25 mouse cellular contexts compared by ENCODE assay signal in genomic region chr2:159014553-159014952, GRCm38 (mm10).
A peak's percentile ranks its signal among the peaks of the same experiment; 100 is the strongest.
DNase-seq lines count a peak whose midpoint lies in the region; ATAC-seq and TF ChIP-seq lines count a peak whose summit lies in the region.
"Had no signal": no experiment of that assay in that cellular context is flagged by ENCODE, and none has a peak within 500 bp of the region (broad histone marks: within the 10 kb centered on the region; RNA-seq: fewer than 3 reads in every experiment).

No protein-coding gene starts in this region.

- peak overlapping the region; percentile 37; the same call in 1 of the 2 replicates for H3K27ac ChIP-seq in midbrain, embryonic 14.5 days (replicated peaks; ENCODE audit: low read depth, low read length)
- H3K27ac ChIP-seq in midbrain, embryonic 11.5 days (ENCODE audit: low read depth, low read length): no peak overlapping the region
- no peak overlapping the region for H3K27ac ChIP-seq in hindbrain, postnatal 0 days
- no peak overlapping the region for H3K27ac ChIP-seq in neural tube, embryonic 15.5 days (replicated peaks)
- H3K27ac ChIP-seq: embryonic facial prominence, embryonic 15.5 days; forebrain, embryonic 10.5 days; gastrocnemius, adult 2 months; heart, embryonic 13.5 days had no signal

- no peak for TF ChIP-seq CTCF in hindbrain, postnatal 0 days (IDR thresholded peaks at IDR 0.05; ENCODE audit: low read depth)

- H3K4me2 ChIP-seq in midbrain, embryonic 14.5 days (ENCODE audit: low read length): peak overlapping the region; percentile 15; the same call in 1 of the 2 replicates
- no peak overlapping the region for H3K4me2 ChIP-seq in midbrain, embryonic 11.5 days
- H3K4me2 ChIP-seq in hindbrain, postnatal 0 days (ENCODE audit: low read depth, low read length): no peak overlapping the region
- H3K4me2 ChIP-seq in neural tube, embryonic 15.5 days: peak overlapping the region; percentile 9
- H3K4me2 ChIP-seq: embryonic facial prominence, embryonic 15.5 days; heart, embryonic 13.5 days had no signal

- H3K27me3 ChIP-seq in midbrain, embryonic 14.5 days (ENCODE audit: control insufficient read depth, insufficient read depth, low read length): no peaks in the 10 kb centered on the region
- H3K27me3 ChIP-seq in midbrain, embryonic 11.5 days (ENCODE audit: control insufficient read depth, insufficient read depth, low read length): no peaks in the 10 kb centered on the region
- no peaks in the 10 kb centered on the region; the same call in 1 of the 2 replicates for H3K27me3 ChIP-seq in hindbrain, postnatal 0 days (ENCODE audit: insufficient read depth, low read length)
- no peaks in the 10 kb centered on the region for H3K27me3 ChIP-seq in neural tube, embryonic 15.5 days (replicated peaks)
- H3K27me3 ChIP-seq: embryonic facial prominence, embryonic 15.5 days; heart, embryonic 13.5 days had no signal

- DNase-seq in heart, adult 11 months: peak; percentile 68
- DNase-seq in heart, postnatal 14 days: no peak
- peak; percentile 56 for DNase-seq in midbrain, embryonic 14.5 days
- DNase-seq in midbrain, embryonic 11.5 days (ENCODE audit: low spot score, missing footprints): no peak
- DNase-seq in hindbrain, postnatal 0 days (ENCODE audit: low spot score): peak; percentile 12
- no peak for DNase-seq in T-cell, adult 2 months (ENCODE audit: low spot score)
- no peak for DNase-seq in left cerebral cortex, postnatal 14 days (ENCODE audit: low spot score in 2 of 2)
- DNase-seq: adrenal gland, postnatal 25 days; B cell, adult 2 months; cerebellum, adult 11 months; cerebellum, adult 8-10 months; cerebellum, postnatal 14 days; embryo, embryonic 11 days; gastrocnemius, adult 2 months; gastrocnemius, postnatal 25 days; heart, postnatal 4 days had no signal

- H3K36me3 ChIP-seq in midbrain, embryonic 14.5 days (ENCODE audit: control insufficient read depth, insufficient read depth, low read length): no peaks in the 10 kb centered on the region
- no peaks in the 10 kb centered on the region for H3K36me3 ChIP-seq in midbrain, embryonic 11.5 days (ENCODE audit: control insufficient read depth, insufficient read depth, low read length)
- no peaks in the 10 kb centered on the region for H3K36me3 ChIP-seq in hindbrain, postnatal 0 days (ENCODE audit: insufficient read depth, low read length)
- H3K36me3 ChIP-seq in neural tube, embryonic 15.5 days: no peaks in the 10 kb centered on the region
- H3K36me3 ChIP-seq: embryonic facial prominence, embryonic 15.5 days; forebrain, embryonic 10.5 days; G1E; heart, embryonic 13.5 days had no signal

- 38% methylated on average over 8 of the region's 8 CpGs for WGBS in midbrain, embryonic 14.5 days
- 80% methylated on average over 8 of the region's 8 CpGs for WGBS in midbrain, embryonic 11.5 days
- 62% methylated on average over 8 of the region's 8 CpGs for WGBS in hindbrain, postnatal 0 days
- WGBS in neural tube, embryonic 15.5 days: 46% methylated on average over 8 of the region's 8 CpGs

- H3K4me3 ChIP-seq in midbrain, embryonic 14.5 days (replicated peaks; ENCODE audit: low read depth, low read length): no peak overlapping the region
- no peak overlapping the region for H3K4me3 ChIP-seq in midbrain, embryonic 11.5 days (ENCODE audit: low read depth, low read length)
- no peak overlapping the region for H3K4me3 ChIP-seq in hindbrain, postnatal 0 days (ENCODE audit: low read length)
- H3K4me3 ChIP-seq in neural tube, embryonic 15.5 days (replicated peaks): no peak overlapping the region
- H3K4me3 ChIP-seq: embryonic facial prominence, embryonic 15.5 days; erythroblast, embryonic 14.5 days; forebrain, embryonic 10.5 days; gastrocnemius, adult 2 months; heart, embryonic 13.5 days had no signal

- H3K9me3 ChIP-seq in midbrain, embryonic 14.5 days (ENCODE audit: control insufficient read depth, low read length): no peaks in the 10 kb centered on the region
- H3K9me3 ChIP-seq in midbrain, embryonic 11.5 days (ENCODE audit: control insufficient read depth, low read length): no peaks in the 10 kb centered on the region
- H3K9me3 ChIP-seq in hindbrain, postnatal 0 days (ENCODE audit: low read length): no peaks in the 10 kb centered on the region
- no peaks in the 10 kb centered on the region for H3K9me3 ChIP-seq in neural tube, embryonic 15.5 days (replicated peaks)
- H3K9me3 ChIP-seq: embryonic facial prominence, embryonic 15.5 days; forebrain, embryonic 10.5 days had no signal

- no peak overlapping the region for H3K9ac ChIP-seq in midbrain, embryonic 14.5 days (replicated peaks; ENCODE audit: low read length)
- H3K9ac ChIP-seq in midbrain, embryonic 11.5 days (ENCODE audit: low read length): no peak overlapping the region
- no peak overlapping the region for H3K9ac ChIP-seq in hindbrain, postnatal 0 days (replicated peaks; ENCODE audit: low read length)
- H3K9ac ChIP-seq in neural tube, embryonic 15.5 days (replicated peaks): no peak overlapping the region
- H3K9ac ChIP-seq: embryonic facial prominence, embryonic 15.5 days; heart, embryonic 13.5 days had no signal

- ATAC-seq in midbrain, embryonic 14.5 days (ENCODE audit: low FRiP score, low TSS enrichment): no peak; the same call in 1 of the 2 replicates
- no peak for ATAC-seq in midbrain, embryonic 11.5 days (ENCODE audit: low FRiP score)
- ATAC-seq in hindbrain, postnatal 0 days: no peak
- peak; percentile 47; the same call in 1 of the 2 replicates for ATAC-seq in neural tube, embryonic 15.5 days (ENCODE audit: low FRiP score)
- ATAC-seq: CD4-positive, CD25-positive, alpha-beta regulatory T cell, adult 4 months; forebrain, embryonic 14.5 days; inflammation-experienced regulatory T-cells, adult 6 months had no signal

- intact Hi-C loops in heart, postnatal 14 days (cut with DNase I): no loop called here
- intact Hi-C loops in left cerebral cortex, postnatal 14 days (cut with DNase I): no loop called here

- peaks cover 8% of the 10 kb centered on the region; the same call in 1 of the 2 replicates for H3K4me1 ChIP-seq in midbrain, embryonic 14.5 days (ENCODE audit: control insufficient read depth, insufficient read depth, low read length)
- H3K4me1 ChIP-seq in midbrain, embryonic 11.5 days (ENCODE audit: control insufficient read depth, insufficient read depth, low read length): no peaks in the 10 kb centered on the region
- no peaks in the 10 kb centered on the region for H3K4me1 ChIP-seq in hindbrain, postnatal 0 days (ENCODE audit: insufficient read depth, low read length)
- H3K4me1 ChIP-seq in neural tube, embryonic 15.5 days: peaks cover 8% of the 10 kb centered on the region
- H3K4me1 ChIP-seq: embryonic facial prominence, embryonic 15.5 days; forebrain, embryonic 10.5 days had no signal

Comparison
In these comparisons a context has a peak if more than half of its experiments do, and no peak if none do; other contexts are left out.
1. DNase-seq: peak in heart, adult 11 months (single experiment), midbrain, embryonic 14.5 days (single experiment) and hindbrain, postnatal 0 days (single experiment); none in heart, postnatal 14 days (0 of 2), midbrain, embryonic 11.5 days (single experiment), T-cell, adult 2 months (single experiment) and left cerebral cortex, postnatal 14 days (0 of 2).
2. H3K4me2 ChIP-seq: peak in midbrain, embryonic 14.5 days (single experiment) and neural tube, embryonic 15.5 days (single experiment); none in midbrain, embryonic 11.5 days (single experiment) and hindbrain, postnatal 0 days (single experiment).